Mouse (Mus musculus) ovary, postnatal 14 days (tissue): ENCODE measurements around the gene Amy2a5.
"Not testable (repeated sequence)": the region's sequence is repeated elsewhere in the genome, so short reads cannot be mapped to it uniquely, and the experiment has no call there.

Experiments used
- DNase-seq: peaks from one replicate; pipeline ENCODE4 v3.0.0; 2022; ENCODE audit warnings: low spot score

Amy2a5 gene

GRCm38 (mm10) chr3:113258737-113259136 is at the start of gene Amy2a5:
Amy2a5 (minus strand) TSS chr3:113258837.
- DNase-seq, result not testable (repeated sequence)

DNA sequence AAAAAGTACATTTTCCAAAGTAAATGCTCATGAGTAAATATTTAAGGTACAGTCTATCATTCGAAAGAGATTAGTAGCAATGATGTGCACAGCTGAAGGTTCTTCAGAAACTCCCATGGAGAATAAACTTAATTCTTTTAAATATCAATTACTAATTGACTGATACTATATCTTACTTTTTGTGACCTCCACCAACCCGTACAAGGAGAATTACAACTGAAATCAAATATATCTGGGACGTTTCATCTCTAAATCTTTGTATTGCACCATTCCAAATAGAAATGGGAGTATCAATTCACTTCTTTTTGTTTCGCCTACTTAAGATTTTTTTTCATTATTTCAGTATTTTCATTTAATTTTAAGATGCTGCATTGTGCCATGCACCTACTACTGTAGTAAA is 32.7 kb upstream of the Amy2a5 start, which contains the start of gene Amy2a4:
Gene Amy2a4 (minus strand): TSS at position 101 of the 400 bp plus-strand sequence.
- DNase-seq, result not testable (repeated sequence)

GRCm38 (mm10) chr3:113280285-113280684 is 21.6 kb upstream of the Amy2a5 start:
- not testable (repeated sequence) for DNase-seq

DNA sequence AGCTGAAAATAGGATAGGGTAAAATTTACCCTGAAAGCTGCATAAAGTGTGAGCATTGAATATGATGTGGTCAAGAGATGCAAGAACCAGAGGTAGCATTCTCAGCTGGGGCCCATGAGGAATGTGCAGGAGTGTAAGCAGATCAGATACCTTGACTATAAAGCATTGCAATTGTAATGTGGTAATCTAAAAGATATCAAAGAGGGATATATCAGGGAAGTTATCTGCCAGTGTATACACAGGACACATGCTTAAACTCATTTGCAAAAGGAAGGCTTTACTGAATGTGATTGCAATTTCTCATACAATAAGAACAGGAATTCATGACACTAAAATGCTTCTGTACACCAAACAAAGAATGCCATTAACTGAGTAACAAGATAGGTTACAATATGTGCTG is 20.9 kb upstream of the Amy2a5 start:
- not testable (repeated sequence) for DNase-seq

- DNase-seq, result no peak
Measured at GRCm38 (mm10) chr3:113227115-113227514, 31.5 kb downstream of the Amy2a5 start.
